In the genomic region with DNA sequence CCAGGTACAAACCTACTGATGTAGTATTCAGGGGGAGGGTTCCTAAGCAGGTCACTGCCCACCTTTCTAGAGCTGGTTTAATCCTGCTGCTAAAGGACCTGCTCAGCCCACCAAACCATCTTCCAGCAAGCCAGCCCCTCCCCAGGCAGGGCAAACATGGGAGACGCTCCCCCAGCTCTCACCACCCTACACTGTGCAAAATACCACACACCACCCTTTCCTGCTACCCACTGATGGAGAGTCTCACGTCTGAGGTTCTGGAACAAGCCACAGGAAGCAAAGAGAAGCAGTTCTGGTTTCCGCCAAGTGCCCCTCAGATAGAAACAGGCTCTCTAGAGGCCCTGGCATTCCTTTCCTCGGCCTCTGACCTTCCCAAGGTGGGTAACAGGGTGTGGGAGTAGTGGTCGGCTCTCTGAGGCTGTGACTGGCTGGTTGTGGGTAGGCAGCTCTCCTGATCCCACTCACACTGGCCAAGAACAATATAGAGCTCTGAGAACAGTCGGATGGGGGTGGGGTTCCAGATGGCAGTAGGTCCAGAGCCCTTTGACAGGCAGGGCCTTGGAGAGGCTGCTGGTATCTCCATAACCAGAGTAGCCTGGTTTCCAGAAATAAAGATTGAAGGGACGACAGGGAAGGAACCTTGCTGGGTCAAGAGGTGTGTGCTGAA, we compare ENCODE assay signal across 8 mouse cellular contexts. TPM values are rescaled to one million over a fixed set of nuclear protein-coding genes. Genes with fewer than 3 reads are reported as not detected.
DNase-seq lines count a peak whose midpoint lies in the region; ATAC-seq and TF ChIP-seq lines count a peak whose summit lies in the region.

No protein-coding gene starts in this region.

- H3K9ac ChIP-seq in kidney, postnatal 0 days (ENCODE audit: low read depth, low read length) = 0 out of 2 replicates have a peak overlapping the region, but pooled peaks have one; percentile 50
- no peak overlapping the region for H3K9ac ChIP-seq in heart, embryonic 12.5 days
- H3K9ac ChIP-seq in midbrain, embryonic 14.5 days (replicated peaks; ENCODE audit: low read length) = peak overlapping the region; percentile 91; the same call in 1 of the 2 replicates

- peak; percentile 10 for DNase-seq in kidney, postnatal 0 days (ENCODE audit: low spot score)
- no peak for DNase-seq in kidney, postnatal 14 days
- peak; percentile 53 to 65 for DNase-seq in cerebellum, adult 18-20 months
- DNase-seq in midbrain, embryonic 14.5 days = no peak
- DNase-seq in spleen, postnatal 14 days (ENCODE audit: low spot score in 2 of 2) = no peak
- DNase-seq in ovary, postnatal 10 days (ENCODE audit: low spot score) = no peak
- no peak for DNase-seq in layer of hippocampus, adult 9-10 months (ENCODE audit: low spot score)

- no peak for ATAC-seq in kidney, postnatal 0 days (replicated peaks; ENCODE audit: low FRiP score, low read depth)
- peak; percentile 30 for ATAC-seq in heart, embryonic 12.5 days (ENCODE audit: insufficient number of reproducible peaks, low FRiP score)
- 0 out of 2 replicates have a peak, but pooled peaks have one; percentile 7 for ATAC-seq in midbrain, embryonic 14.5 days (ENCODE audit: low FRiP score, low TSS enrichment)

- WGBS in kidney, postnatal 0 days = 35% methylated on average over 7 of the region's 7 CpGs
- WGBS in heart, embryonic 12.5 days = 20% methylated on average over 7 of the region's 7 CpGs
- 49% methylated on average over 7 of the region's 7 CpGs for WGBS in midbrain, embryonic 14.5 days

- H3K9me3 ChIP-seq in kidney, postnatal 0 days (replicated peaks; ENCODE audit: low read length) = no peaks in the 10 kb centered on the region
- H3K9me3 ChIP-seq in heart, embryonic 12.5 days (replicated peaks) = no peaks in the 10 kb centered on the region
- no peaks in the 10 kb centered on the region for H3K9me3 ChIP-seq in midbrain, embryonic 14.5 days (ENCODE audit: control insufficient read depth, low read length)

- no peaks in the 10 kb centered on the region for H3K36me3 ChIP-seq in kidney, postnatal 0 days (ENCODE audit: insufficient read depth, low read length)
- H3K36me3 ChIP-seq in heart, embryonic 12.5 days = no peaks in the 10 kb centered on the region
- H3K36me3 ChIP-seq in midbrain, embryonic 14.5 days (ENCODE audit: control insufficient read depth, insufficient read depth, low read length) = peaks cover 3% of the 10 kb centered on the region; the same call in 1 of the 2 replicates

- H3K27ac ChIP-seq in kidney, postnatal 0 days = no peak overlapping the region
- H3K27ac ChIP-seq in heart, embryonic 12.5 days (ENCODE audit: poor library complexity, severe bottlenecking) = no peak overlapping the region
- H3K27ac ChIP-seq in midbrain, embryonic 14.5 days (replicated peaks; ENCODE audit: low read depth, low read length) = peak overlapping the region; percentile 76; the same call in 1 of the 2 replicates

- peaks cover 6% of the 10 kb centered on the region for H3K4me1 ChIP-seq in kidney, postnatal 0 days (replicated peaks; ENCODE audit: insufficient read depth, low read length)
- peaks cover 24% of the 10 kb centered on the region for H3K4me1 ChIP-seq in heart, embryonic 12.5 days (replicated peaks)
- H3K4me1 ChIP-seq in midbrain, embryonic 14.5 days (ENCODE audit: control insufficient read depth, insufficient read depth, low read length) = peaks cover 16% of the 10 kb centered on the region

- no peak overlapping the region for H3K4me3 ChIP-seq in kidney, postnatal 0 days (replicated peaks; ENCODE audit: low read depth, low read length)
- peak overlapping the region; percentile 60; the same call in 1 of the 2 replicates for H3K4me3 ChIP-seq in heart, embryonic 12.5 days
- H3K4me3 ChIP-seq in midbrain, embryonic 14.5 days (replicated peaks; ENCODE audit: low read depth, low read length) = peak overlapping the region; percentile 69

- peak overlapping the region; percentile 88 for H3K4me2 ChIP-seq in kidney, postnatal 0 days (ENCODE audit: low read length)
- H3K4me2 ChIP-seq in heart, embryonic 12.5 days = peak overlapping the region; percentile 95
- peak overlapping the region; percentile 97 for H3K4me2 ChIP-seq in midbrain, embryonic 14.5 days (ENCODE audit: low read length)

- TF ChIP-seq CTCF in kidney, postnatal 0 days (IDR thresholded peaks at IDR 0.05; ENCODE audit: low read depth) = no peak

- H3K27me3 ChIP-seq in kidney, postnatal 0 days (ENCODE audit: insufficient read depth, low read length) = peaks cover 5% of the 10 kb centered on the region; the same call in 1 of the 2 replicates
- peaks cover 71% of the 10 kb centered on the region for H3K27me3 ChIP-seq in heart, embryonic 12.5 days (replicated peaks)
- H3K27me3 ChIP-seq in midbrain, embryonic 14.5 days (ENCODE audit: control insufficient read depth, insufficient read depth, low read length) = no peaks in the 10 kb centered on the region

RNA-seq across cellular contexts. Expression of gene Hid1, which starts 1.4 kb away (rescaled TPM):
- 4.5 and 5.4 TPM in 2 replicates for polyA plus RNA-seq in kidney, postnatal 0 days (2015; fragmentation: Nextera tagmentation; extraction: Ambion mirVana)
- 6.0 and 7.4 TPM in 2 replicates for polyA plus RNA-seq in heart, embryonic 12.5 days (2016; fragmentation: Nextera tagmentation; extraction: Ambion mirVana)
- polyA plus RNA-seq in midbrain, embryonic 14.5 days (2014; fragmentation: Nextera tagmentation; extraction: Ambion mirVana) = 43.3 and 52.6 TPM in 2 replicates

RNA-seq across cellular contexts. Expression of gene Cdr2l, which starts 15.5 kb away (rescaled TPM):
- polyA plus RNA-seq in kidney, postnatal 0 days (2015; fragmentation: Nextera tagmentation; extraction: Ambion mirVana) = 7.6 and 7.8 TPM in 2 replicates
- 9.0 and 9.5 TPM in 2 replicates for polyA plus RNA-seq in heart, embryonic 12.5 days (2016; fragmentation: Nextera tagmentation; extraction: Ambion mirVana)
- polyA plus RNA-seq in midbrain, embryonic 14.5 days (2014; fragmentation: Nextera tagmentation; extraction: Ambion mirVana) = 27.1 and 29.5 TPM in 2 replicates

RNA-seq across cellular contexts. Expression of gene Otop3, which starts 31.6 kb away (rescaled TPM):
- not detected in 2 replicates for polyA plus RNA-seq in kidney, postnatal 0 days (2015; fragmentation: Nextera tagmentation; extraction: Ambion mirVana)
- not detected in 2 replicates for polyA plus RNA-seq in heart, embryonic 12.5 days (2016; fragmentation: Nextera tagmentation; extraction: Ambion mirVana)
- 0.54 and 1.4 TPM in 2 replicates for polyA plus RNA-seq in midbrain, embryonic 14.5 days (2014; fragmentation: Nextera tagmentation; extraction: Ambion mirVana)

RNA-seq across cellular contexts. Expression of gene Mrpl58, which starts 37.4 kb away (rescaled TPM):
- 225 and 232 TPM in 2 replicates for polyA plus RNA-seq in kidney, postnatal 0 days (2015; fragmentation: Nextera tagmentation; extraction: Ambion mirVana)
- polyA plus RNA-seq in heart, embryonic 12.5 days (2016; fragmentation: Nextera tagmentation; extraction: Ambion mirVana) = 156 and 162 TPM in 2 replicates
- polyA plus RNA-seq in midbrain, embryonic 14.5 days (2014; fragmentation: Nextera tagmentation; extraction: Ambion mirVana) = 222 and 223 TPM in 2 replicates

RNA-seq across cellular contexts. Expression of gene Ush1g, which starts 44.3 kb away (rescaled TPM):
- 0.05 TPM in 1 of 2 replicates, not detected in the other for polyA plus RNA-seq in kidney, postnatal 0 days (2015; fragmentation: Nextera tagmentation; extraction: Ambion mirVana)
- 0.06 and 0.08 TPM in 2 replicates for polyA plus RNA-seq in heart, embryonic 12.5 days (2016; fragmentation: Nextera tagmentation; extraction: Ambion mirVana)
- polyA plus RNA-seq in midbrain, embryonic 14.5 days (2014; fragmentation: Nextera tagmentation; extraction: Ambion mirVana) = 0.08 and 0.16 TPM in 2 replicates

Comparison
In these comparisons a context has a peak if more than half of its experiments do, and no peak if none do; other contexts are left out.
1. DNase-seq: peak in kidney, postnatal 0 days (single experiment) and cerebellum, adult 18-20 months (2 of 2); none in kidney, postnatal 14 days (single experiment), midbrain, embryonic 14.5 days (single experiment), spleen, postnatal 14 days (0 of 2), ovary, postnatal 10 days (single experiment) and layer of hippocampus, adult 9-10 months (single experiment).
2. Peak in every context shown above with its lines, with median percentiles within 50 percentile points of each other: H3K4me2 ChIP-seq.